Mouse (Mus musculus): ENCODE data around the gene Safb.

- TF ChIP-seq POLR2A (IDR thresholded peaks at IDR 0.05; ENCODE audit: borderline replicate concordance, insufficient read depth, low read length) = no peak
- peak; percentile 100 for TF ChIP-seq CTCF (IDR thresholded peaks at IDR 0.05; ENCODE audit: borderline replicate concordance, insufficient read depth, low read depth, low read length)
These were observed 31.8 kb upstream of the Safb start for GRCm38 (mm10) chr17:56552781-56553363.

Data from cerebellum, adult 2 months (tissue).